Mouse (Mus musculus) layer of hippocampus, adult 2 months (tissue): Measurements from ENCODE around the gene Sec14l3. TPM values are rescaled to one million over a fixed set of nuclear protein-coding genes. Genes with fewer than 3 reads are reported as not detected.

Experiments
- DNase-seq, 2 experiments: peaks; one replicate each; pipeline ENCODE4 v3.0.0; 2022; ENCODE audit warnings: low spot score in 2 of 2
- H3K27ac ChIP-seq: fragments of 200-600 bp; 2 replicates; pipeline ENCODE4 v1.8.1; 2022
- H3K4me3 ChIP-seq: fragments of 200-600 bp; 2 replicates; pipeline ENCODE4 v1.8.1; 2022; ENCODE audit warnings: mild to moderate bottlenecking
- CTCF ChIP-seq: fragments of 200-600 bp; conservative IDR thresholded peaks from 2 replicates; pipeline ENCODE4 v1.8.1; 2022; ENCODE audit warnings: antibody characterized with exemption, mild to moderate bottlenecking, moderate library complexity
- total RNA-seq, 2 experiments: library from RNA; stranded (reverse); gene quantifications; 2 replicates each; pipeline ENCODE4 v1.2.3; 2021

Gene Sec14l3
- total RNA-seq, 2 experiments from 2014 or later: 1.3 to 2.6 TPM

DNA sequence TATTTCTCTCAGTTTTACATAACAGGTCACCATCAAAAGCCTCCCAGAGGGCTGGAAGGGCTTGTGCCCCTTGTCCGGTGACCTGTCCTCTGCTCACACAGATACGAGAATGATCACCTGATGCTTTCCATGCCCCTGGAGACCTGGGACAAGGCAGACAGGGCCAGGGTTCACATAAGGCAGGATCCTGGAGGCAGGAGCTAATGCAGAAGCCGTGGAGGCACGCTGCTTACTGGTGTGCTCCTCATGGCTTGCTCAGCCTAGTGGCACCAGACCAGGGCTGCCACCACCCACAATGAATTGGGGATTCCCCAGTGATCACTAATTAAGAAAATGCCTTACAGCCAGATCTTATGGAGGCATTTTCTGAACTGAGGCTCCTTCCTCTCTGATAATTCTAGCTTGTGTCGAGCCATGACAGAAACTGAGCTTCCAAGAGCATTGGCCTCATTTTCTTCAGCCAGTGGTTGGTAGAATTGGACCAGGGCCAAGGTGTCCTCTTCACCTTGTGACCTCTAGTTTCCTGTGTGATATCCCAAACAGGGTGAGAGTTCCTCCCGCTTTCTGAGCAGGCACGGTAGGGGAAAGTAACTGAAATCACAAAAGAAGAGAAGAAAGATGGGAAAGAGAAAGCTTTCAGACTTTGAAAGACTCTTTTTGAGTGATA, 13.8 kb downstream of the Sec14l3 start:
- Histone ChIP-seq H3K27ac (no peak overlapping the region), H3K4me3 (no peak overlapping the region)
- DNase-seq: no peak
- no peak for TF ChIP-seq CTCF

DNA sequence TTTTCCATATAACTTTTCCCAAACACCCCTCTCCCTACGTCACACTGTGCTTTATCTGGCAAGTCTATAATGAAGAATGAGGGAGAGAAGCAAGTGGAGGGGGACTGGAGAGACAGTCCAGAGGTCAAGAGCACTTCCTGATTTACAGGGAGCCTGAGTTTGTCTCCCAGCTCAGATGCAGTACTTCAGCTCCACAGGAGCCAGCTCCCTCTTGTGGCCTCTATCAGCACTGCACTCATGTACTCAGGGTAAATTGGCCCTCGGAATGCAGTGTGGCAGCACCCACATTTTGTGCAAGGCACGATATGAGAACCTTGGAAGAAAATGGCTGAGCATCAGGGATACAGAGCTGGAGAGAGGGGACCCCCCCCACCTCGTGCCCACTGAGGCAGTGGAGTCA, 15.6 kb downstream of the Sec14l3 start:
- peak; percentile 51 to 81 for DNase-seq
- peak; percentile 96 for TF ChIP-seq CTCF
- Histone ChIP-seq H3K4me3 (no peak overlapping the region), H3K27ac (no peak overlapping the region)

DNA sequence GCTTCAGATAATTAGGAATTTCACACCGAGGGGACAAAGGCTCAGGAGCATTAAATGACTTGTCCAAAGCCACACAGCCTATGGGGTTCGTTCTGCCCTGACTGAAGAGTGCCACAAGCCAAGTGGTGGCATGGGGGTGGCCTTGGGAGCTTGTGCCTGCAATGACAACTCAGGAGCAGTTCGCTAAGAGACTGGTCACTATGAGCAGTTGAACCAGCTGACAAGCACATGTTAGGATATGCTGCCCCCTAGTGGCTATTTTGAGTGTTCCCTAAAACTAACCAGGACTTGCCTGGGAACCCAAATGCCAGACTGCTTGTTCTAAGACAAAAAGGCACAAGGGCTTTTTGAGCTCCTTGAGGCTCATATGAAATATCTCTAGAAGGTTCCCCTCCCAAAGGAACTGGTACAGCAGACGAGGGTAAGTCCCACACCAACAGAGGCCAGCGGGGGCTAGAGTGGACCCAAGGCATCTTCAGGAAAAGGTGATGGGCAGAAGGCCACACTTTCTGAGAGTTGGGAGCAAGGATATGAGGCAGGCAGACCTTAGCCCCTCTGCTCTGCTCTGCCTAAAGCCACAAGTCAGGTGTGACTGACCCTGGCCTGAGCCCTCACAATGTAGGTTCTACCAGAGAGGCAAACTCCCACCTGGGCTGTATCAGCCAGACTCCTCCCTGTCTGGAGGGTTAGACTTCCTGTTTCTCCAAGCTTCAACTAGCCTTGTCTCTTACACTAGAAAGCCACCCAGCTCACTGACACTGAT, 18.9 kb downstream of the Sec14l3 start:
- no peak overlapping the region for H3K27ac ChIP-seq
- peak; percentile 80 to 83 for DNase-seq
- no peak overlapping the region for H3K4me3 ChIP-seq
- peak; percentile 95 for TF ChIP-seq CTCF

DNA sequence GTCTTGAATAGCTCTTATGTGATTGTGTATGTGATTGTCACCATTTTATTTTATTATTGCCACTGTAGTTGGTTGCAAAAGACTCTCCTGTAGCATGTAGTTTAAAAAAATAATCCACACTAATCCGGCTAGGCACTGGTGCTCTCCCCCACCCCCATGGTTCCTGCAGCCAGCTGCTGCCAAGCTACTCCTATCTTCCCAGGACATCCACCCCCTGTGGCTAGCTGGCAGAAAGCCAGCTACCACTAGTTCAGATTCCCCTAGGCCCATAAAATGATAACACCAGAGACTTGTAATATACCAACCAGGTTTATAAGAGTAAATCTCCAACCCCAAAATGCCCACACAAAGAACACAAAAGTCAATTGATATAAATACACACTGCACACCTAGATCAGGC, 21.6 kb downstream of the Sec14l3 start:
- H3K27ac ChIP-seq: peak overlapping the region; percentile 93
- TF ChIP-seq CTCF: no peak

DNA sequence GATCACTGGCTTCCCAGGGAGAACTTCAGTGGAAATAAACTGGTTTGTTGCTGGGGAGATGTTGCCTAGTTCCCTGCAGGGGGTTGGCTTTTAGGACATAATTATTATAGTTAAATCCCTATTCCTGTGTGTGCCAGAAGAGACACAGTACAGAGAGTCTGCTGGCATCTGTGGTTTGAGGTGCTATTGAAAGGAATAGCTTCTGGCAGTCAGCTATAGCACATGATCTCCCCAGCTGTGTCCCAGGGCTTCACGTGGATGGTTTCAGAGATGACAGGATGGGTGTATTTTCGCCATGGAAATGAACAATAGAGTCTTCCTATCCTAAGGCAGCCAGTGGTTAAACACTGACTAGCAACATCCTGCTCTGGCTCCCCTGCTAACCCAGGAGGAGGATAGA, 22.6 kb downstream of the Sec14l3 start:
- TF ChIP-seq CTCF: no peak
- Histone ChIP-seq H3K4me3 (no peak overlapping the region), H3K27ac (peak overlapping the region; percentile 93)
- DNase-seq: peak; percentile 47 to 59

More for the DNA sequence above, 21.6 kb downstream of the Sec14l3 start:
- DNase-seq: no peak
- H3K4me3 ChIP-seq: no peak overlapping the region

DNA sequence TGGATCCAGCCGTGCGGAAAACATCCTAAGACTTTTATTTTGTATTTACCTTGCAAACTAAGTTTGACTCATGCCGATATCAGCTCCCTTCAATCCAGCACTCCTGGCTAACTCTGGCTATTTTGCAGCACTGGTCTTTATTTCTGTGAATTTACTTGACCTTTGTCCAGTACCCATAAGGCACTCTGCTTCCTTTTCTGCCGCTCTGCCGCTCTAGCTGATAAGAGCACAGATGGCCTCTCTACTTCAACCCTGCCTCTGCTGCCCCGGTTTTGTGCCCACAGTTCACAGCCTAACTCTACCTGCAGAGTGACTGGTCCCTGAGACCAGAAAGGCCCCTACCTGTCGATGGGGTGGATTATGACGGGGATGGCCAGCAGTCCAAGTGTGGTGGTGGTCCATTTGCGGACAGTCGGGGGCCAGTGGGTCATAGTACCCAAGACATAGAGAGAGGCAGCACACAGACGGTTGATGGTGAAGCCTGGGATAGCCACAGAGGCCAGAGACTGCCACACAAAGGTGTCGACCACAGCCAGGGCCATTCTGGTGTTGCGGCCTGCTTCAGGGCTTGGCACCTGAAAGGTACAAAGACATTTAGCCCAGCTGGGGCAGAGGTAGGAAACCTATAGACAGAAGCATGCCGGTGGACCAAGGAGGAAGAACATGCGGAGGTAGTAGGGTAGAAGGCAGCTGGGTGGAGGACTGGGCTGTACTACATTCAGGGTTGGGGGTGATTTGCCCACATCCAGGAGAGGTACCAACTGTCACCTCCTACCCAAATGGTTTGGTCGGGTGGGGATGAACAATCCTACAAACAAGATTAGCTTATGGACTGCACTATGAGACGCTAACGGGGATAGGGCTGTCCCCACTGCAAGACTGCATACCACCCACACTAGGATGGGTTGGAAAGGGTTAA, 29.1 kb downstream of the Sec14l3 start:
- TF ChIP-seq CTCF: no peak
- Histone ChIP-seq H3K27ac (peak overlapping the region; percentile 98), H3K4me3 (peak overlapping the region; percentile 67)
- peak; percentile 50 to 62 for DNase-seq

DNA sequence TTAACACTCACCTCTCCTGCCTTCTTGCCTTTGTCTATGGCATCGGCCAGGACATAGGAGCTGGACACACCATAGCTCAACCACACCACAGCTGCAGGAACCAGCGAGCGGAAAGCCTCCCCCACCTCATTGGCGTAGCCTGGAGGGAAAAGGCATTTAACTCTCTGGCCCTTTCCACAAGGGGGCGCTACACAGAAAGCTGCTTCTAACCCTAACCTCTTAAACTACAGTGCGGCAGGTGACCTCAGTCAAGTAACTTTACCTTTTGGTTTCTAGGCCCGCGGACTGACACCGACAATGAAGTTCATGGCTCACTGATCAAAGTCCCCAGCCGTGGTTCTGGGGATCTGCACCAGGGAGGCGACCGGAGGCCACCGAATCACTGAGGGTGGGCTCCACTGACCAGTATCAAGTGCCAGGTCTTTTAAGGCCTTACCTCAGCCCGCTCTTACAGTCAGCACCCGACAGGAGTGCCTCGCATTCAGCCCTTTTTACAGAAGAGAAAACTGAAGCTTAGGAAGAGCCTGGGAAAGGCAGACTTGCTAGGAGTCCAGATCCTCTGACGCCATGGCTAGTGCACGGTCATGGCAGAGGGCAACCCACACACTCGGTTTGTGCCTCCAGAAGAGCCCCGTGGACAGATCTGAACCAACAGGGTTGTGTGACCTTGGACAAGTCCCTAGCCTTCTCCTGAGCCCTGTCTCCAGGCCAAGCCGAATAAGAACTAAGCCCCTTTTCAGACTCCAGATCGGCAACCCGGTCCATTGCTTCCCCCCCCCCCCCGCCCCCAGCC, 29.9 kb downstream of the Sec14l3 start:
- peak; percentile 81 to 86 for DNase-seq
- Histone ChIP-seq H3K27ac (peak overlapping the region; percentile 98), H3K4me3 (peak overlapping the region; percentile 67)
- peak; percentile 92 for TF ChIP-seq CTCF

DNA sequence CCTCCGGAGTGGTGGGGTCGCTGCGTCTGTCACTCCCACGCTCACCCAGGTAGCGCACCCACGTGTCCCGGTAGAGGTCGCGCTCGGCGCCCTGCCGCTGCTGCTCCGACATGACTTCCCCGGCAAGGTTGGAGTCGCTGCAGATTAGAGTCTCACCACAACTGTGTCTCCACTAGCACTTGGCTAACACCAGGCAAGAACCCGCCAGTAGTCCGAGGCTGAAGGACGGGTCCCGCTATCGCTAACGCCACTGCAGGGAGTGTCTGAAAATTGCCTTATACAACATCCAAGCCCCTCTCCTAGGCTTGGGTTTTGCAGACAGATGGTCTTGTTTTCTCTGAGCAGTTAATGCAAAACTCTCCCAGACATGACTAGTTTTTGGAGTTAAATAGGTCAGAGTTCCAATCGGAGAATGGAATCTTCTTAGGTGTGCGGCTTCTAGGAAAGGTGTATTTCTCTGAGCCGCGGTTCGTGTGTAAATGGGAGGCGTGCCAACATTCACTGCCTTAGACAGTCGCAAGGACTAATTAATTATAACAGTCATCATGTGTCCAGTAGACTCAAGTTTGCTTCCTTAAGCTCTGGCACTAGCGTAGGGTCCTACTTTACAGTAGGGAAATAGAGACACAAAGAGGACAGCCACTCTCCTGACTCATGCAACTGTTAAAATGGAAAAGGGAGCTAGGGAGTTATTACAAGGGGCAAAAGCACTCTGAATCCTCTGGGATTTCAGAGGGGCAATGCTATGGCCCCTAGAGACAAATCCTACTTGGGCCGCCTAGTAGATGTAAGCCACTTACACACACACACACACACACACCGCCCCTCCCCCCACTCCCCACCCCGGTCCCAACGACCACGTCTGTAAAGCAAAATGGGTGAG, 30.8 kb downstream of the Sec14l3 start, which contains the start of gene Mtfp1:
Gene Mtfp1, minus strand, starts transcription at position 275 of the 883 bp plus-strand sequence.
- peak within 1 kb of the TSS; percentile 98 for H3K27ac ChIP-seq
- peak within 1 kb of the TSS; percentile 67 for H3K4me3 ChIP-seq
- peak in 1 of 2 experiments; percentile 58 for DNase-seq
- TF ChIP-seq CTCF: no peak

DNA sequence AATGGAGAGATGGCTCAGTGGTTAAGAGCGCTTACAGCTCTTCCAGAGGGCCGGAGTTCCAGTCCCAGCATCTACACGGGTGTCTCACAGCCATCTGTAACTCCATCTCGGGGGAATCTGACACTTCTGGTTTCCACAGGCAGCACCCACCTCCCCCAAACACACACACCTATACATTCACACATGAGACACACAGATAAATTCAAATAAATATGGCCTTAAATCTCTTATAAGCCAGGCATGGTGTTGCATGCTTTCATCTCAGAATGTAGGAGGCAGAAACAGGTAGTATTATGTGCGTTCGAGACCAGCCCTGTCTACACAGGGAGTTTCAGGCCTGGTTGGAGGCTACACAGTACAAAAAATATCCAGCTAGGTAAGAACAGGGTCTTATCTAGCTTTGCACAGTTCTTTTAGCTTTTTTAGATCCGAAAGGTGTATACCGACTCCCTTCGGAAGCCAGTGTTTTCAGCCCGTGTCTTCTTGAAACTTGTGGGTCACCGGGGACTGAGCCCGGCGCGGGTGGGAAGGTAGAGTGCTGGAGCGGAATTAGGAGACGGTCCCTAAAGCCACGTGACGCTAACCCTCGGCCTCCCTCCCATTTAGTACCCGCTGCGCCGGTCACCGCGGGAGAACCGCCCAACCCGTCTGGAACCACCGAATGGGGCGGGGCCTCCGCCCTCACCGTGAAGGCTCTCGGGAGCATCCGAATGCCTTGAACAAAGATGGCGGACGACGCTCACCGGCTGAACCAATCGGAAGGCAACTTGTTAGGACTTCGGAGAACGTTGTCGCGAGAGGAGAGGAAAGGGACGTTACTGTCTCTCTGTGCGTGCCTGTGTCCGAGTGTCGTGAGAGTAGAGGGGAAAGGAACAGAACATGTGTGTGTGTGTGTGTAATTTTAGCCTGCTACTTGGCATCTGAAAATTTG, 31.7 kb downstream of the Sec14l3 start:
- peak overlapping the region; percentile 98 for H3K27ac ChIP-seq
- peak overlapping the region; percentile 59 for H3K4me3 ChIP-seq
- no peak for TF ChIP-seq CTCF
- peak; percentile 99 for DNase-seq

DNA sequence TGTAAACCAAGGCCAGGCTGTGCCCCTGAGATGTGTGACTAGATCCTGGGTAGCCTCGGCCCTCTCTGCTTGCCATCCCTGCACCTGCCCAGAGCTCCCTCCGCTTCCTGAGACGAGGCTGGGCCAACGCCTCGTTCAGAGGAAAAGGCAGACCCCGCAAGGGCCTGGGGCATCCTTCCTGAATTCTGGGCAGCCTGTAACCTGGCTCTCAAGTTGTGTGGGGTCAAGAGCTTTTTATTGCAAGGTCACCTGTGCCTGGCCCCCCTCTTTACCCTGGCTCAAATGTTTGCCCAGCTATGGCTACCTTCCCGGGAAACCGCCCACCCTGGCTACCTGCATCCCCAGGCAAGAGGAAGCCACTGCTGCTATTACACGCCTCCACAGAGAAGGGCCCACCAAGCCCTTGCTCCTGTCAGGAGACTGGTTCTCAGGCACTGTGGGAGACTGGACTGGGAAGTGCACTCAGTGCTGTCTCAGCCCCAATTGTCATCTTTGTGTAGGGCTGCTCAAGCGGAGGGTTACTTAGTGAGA, 32.5 kb downstream of the Sec14l3 start:
- DNase-seq: no peak
- H3K4me3 ChIP-seq: peak overlapping the region; percentile 59
- peak overlapping the region; percentile 98 for H3K27ac ChIP-seq
- no peak for TF ChIP-seq CTCF
